Mouse (Mus musculus) MEL (cell line): ENCODE data around the gene Col1a1. TPM values are rescaled to one million over a fixed set of nuclear protein-coding genes. Genes with fewer than 3 reads are reported as not detected.

Experiments
- DNase-seq: peaks from one replicate; pipeline ENCODE4 v3.0.0; 2011; ENCODE audit warnings: low read depth, low spot score
- H3K27ac ChIP-seq: 2 replicates; pipeline ENCODE4 v1.5.1; 2012; ENCODE audit warnings: low read depth, mild to moderate bottlenecking, control low read depth, low read length, moderate library complexity; ENCODE audit not compliant: control insufficient read depth
- H3K27me3 ChIP-seq, 2 experiments: fragments of 150-350 bp in 1 of 2; sonication (generic) in 1 of 2; 2 replicates each; pipeline ENCODE4 v1.6.1; 2012; ENCODE audit warnings: low read length in 2 of 2, mild to moderate bottlenecking in 2 of 2, improper control_type of control experiment in 1 of 2, moderate library complexity in 1 of 2; ENCODE audit not compliant: insufficient read depth in 2 of 2, control insufficient read depth in 1 of 2
- H3K36me3 ChIP-seq, 2 experiments: 2 replicates each; pipeline ENCODE4 v1.6.1; 2012 to 2014; ENCODE audit warnings: low read length in 2 of 2, improper control_type of control experiment in 1 of 2, inconsistent platforms in 1 of 2, mild to moderate bottlenecking in 1 of 2; ENCODE audit not compliant: insufficient read depth in 2 of 2, control insufficient read depth in 1 of 2
- H3K4me1 ChIP-seq, 2 experiments: fragments of 150-350 bp in 1 of 2; sonication (generic) in 1 of 2; 2 replicates each; pipeline ENCODE4 v1.6.1; 2012; ENCODE audit warnings: low read length in 2 of 2, improper control_type of control experiment in 1 of 2, mild to moderate bottlenecking in 1 of 2; ENCODE audit not compliant: insufficient read depth in 2 of 2, control insufficient read depth in 1 of 2
- H3K4me3 ChIP-seq, 2 experiments: fragments of 150-350 bp in 1 of 2; sonication (generic) in 1 of 2; 2 replicates each; pipeline ENCODE4 v1.5.1; 2012; ENCODE audit warnings: low read depth in 2 of 2, low read length in 2 of 2, mild to moderate bottlenecking in 2 of 2, moderate library complexity in 2 of 2, control low read depth in 1 of 2, improper control_type of control experiment in 1 of 2; ENCODE audit not compliant: control insufficient read depth in 1 of 2, insufficient read depth in 1 of 2
- H3K79me2 ChIP-seq: 2 replicates; pipeline ENCODE4 v1.6.1; 2012; ENCODE audit warnings: mild to moderate bottlenecking, low read length, moderate library complexity; ENCODE audit not compliant: control insufficient read depth, poor library complexity, insufficient read depth
- H3K9ac ChIP-seq: 2 replicates; pipeline ENCODE4 v1.6.1; 2012; ENCODE audit warnings: low read depth, mild to moderate bottlenecking, control low read depth, low read length, moderate library complexity; ENCODE audit not compliant: control insufficient read depth, poor library complexity, severe bottlenecking
- H3K9me3 ChIP-seq: fragments of 150-350 bp; sonication (generic); replicated peaks from 2 replicates; pipeline ENCODE4 v1.6.1; 2012; ENCODE audit warnings: mild to moderate bottlenecking, low read length, improper control_type of control experiment, moderate library complexity; ENCODE audit not compliant: insufficient read depth
- BHLHE40 ChIP-seq: IDR thresholded peaks from 2 replicates; pipeline ENCODE4 v1.6.1; 2012; ENCODE audit warnings: low read depth, mild to moderate bottlenecking, inconsistent platforms, low read length, improper control_type of control experiment, borderline replicate concordance
- CHD2 ChIP-seq: IDR thresholded peaks from 2 replicates; pipeline ENCODE4 v1.6.1; 2011; ENCODE audit warnings: low read length, improper control_type of control experiment
- ELF1 ChIP-seq: IDR thresholded peaks from 2 replicates; pipeline ENCODE4 v1.6.1; 2014; ENCODE audit warnings: low read depth, mild to moderate bottlenecking, inconsistent platforms, low read length, improper control_type of control experiment, moderate library complexity
- ETS1 ChIP-seq: IDR thresholded peaks from 2 replicates; pipeline ENCODE4 v1.6.1; 2012; ENCODE audit warnings: low read depth, mild to moderate bottlenecking, inconsistent platforms, low read length, improper control_type of control experiment, moderate library complexity
- GABPA ChIP-seq: IDR thresholded peaks from 2 replicates; pipeline ENCODE4 v1.6.1; 2012; ENCODE audit warnings: low read depth, mild to moderate bottlenecking, inconsistent platforms, low read length, improper control_type of control experiment, moderate library complexity
- GATA1 ChIP-seq: IDR thresholded peaks from 2 replicates; pipeline ENCODE4 v1.6.1; 2011; ENCODE audit warnings: low read depth, low read length, improper control_type of control experiment
- JUND ChIP-seq: IDR thresholded peaks from 2 replicates; pipeline ENCODE4 v1.6.1; 2011; ENCODE audit warnings: low read depth, mild to moderate bottlenecking, improper control_type of control experiment, low read length
- MAFK ChIP-seq: IDR thresholded peaks from 2 replicates; pipeline ENCODE4 v1.6.1; 2011; ENCODE audit warnings: low read depth, mild to moderate bottlenecking, low read length, improper control_type of control experiment, borderline replicate concordance
- MYB ChIP-seq: IDR thresholded peaks from 2 replicates; pipeline ENCODE4 v1.6.1; 2011; ENCODE audit warnings: mild to moderate bottlenecking, low read depth, low read length, improper control_type of control experiment
- NELFE ChIP-seq: IDR thresholded peaks from 2 replicates; pipeline ENCODE4 v1.6.1; 2011; ENCODE audit warnings: low read depth, low read length, improper control_type of control experiment
- POLR2A ChIP-seq, 2 experiments: IDR thresholded peaks; 2 replicates each; pipeline ENCODE4 v1.6.1; 2011 to 2012; ENCODE audit warnings: low read length in 2 of 2, mild to moderate bottlenecking in 2 of 2, control low read depth in 1 of 2, improper control_type of control experiment in 1 of 2, low read depth in 1 of 2, moderate library complexity in 1 of 2; ENCODE audit not compliant: control insufficient read depth in 1 of 2, insufficient read depth in 1 of 2, poor library complexity in 1 of 2
- POLR2AphosphoS2 ChIP-seq: IDR thresholded peaks from 2 replicates; pipeline ENCODE4 v1.6.1; 2011; ENCODE audit warnings: low read length, improper control_type of control experiment
- TBP ChIP-seq: IDR thresholded peaks from 2 replicates; pipeline ENCODE4 v1.8.0; 2011; ENCODE audit warnings: low read depth, low read length, improper control_type of control experiment
- TCF12 ChIP-seq: IDR thresholded peaks from 2 replicates; pipeline ENCODE4 v1.6.1; 2014; ENCODE audit warnings: low read depth, mild to moderate bottlenecking, inconsistent platforms, low read length, improper control_type of control experiment, moderate library complexity
- USF1 ChIP-seq: IDR thresholded peaks from 2 replicates; pipeline ENCODE4 v1.6.1; 2014; ENCODE audit warnings: low read depth, mild to moderate bottlenecking, inconsistent platforms, low read length, improper control_type of control experiment, moderate library complexity
- USF2 ChIP-seq, 2 experiments: IDR thresholded peaks; 2 replicates each; pipeline ENCODE4 v1.6.1; 2011 to 2012; ENCODE audit warnings: improper control_type of control experiment in 2 of 2, low read length in 2 of 2, borderline replicate concordance in 1 of 2, inconsistent platforms in 1 of 2, low read depth in 1 of 2, mild to moderate bottlenecking in 1 of 2; ENCODE audit not compliant: insufficient read depth in 1 of 2
- ZC3H11A ChIP-seq: IDR thresholded peaks from 2 replicates; pipeline ENCODE4 v1.6.1; 2012; ENCODE audit warnings: low read depth, mild to moderate bottlenecking, inconsistent platforms, low read length, improper control_type of control experiment
- polyA plus RNA-seq, 2 experiments: library from polyadenylated mRNA; stranded (reverse) in 1 of 2; unstranded in 1 of 2; fragments of >175 nt in 1 of 2; fragments of >200 nt in 1 of 2; gene quantifications; 2 replicates each; pipeline versions ENCODE4 v1.2.1 to v1.2.4; 2012; ENCODE audit warnings: low replicate concordance in 2 of 2, low read depth in 1 of 2; ENCODE audit not compliant: insufficient read length in 2 of 2, insufficient read depth in 1 of 2, missing spikeins in 1 of 2
- total RNA-seq: library from RNA; depleted of rRNA; stranded (reverse); fragments of 300-350 nt; gene quantifications from 2 replicates; pipeline ENCODE4 v1.2.3, GENCODE M21; 2012

The Col1a1 gene
- total and polyA plus RNA-seq, 3 experiments = 0.12 to 0.61 TPM; not detected in 1

GRCm38 (mm10) chr11:94985822-94986221 lies 49.8 kb downstream of the Col1a1 start:
- H3K9me3 ChIP-seq = no peaks in the 10 kb centered on the region
- no peak overlapping the region for H3K4me3 ChIP-seq
- no peak overlapping the region for H3K9ac ChIP-seq
- peaks cover 10% of the 10 kb centered on the region for H3K79me2 ChIP-seq
- H3K27ac ChIP-seq = no peak overlapping the region
- TF ChIP-seq NELFE = no peak
- TF ChIP-seq MAFK = no peak
- TF ChIP-seq ELF1 = no peak
- H3K36me3 ChIP-seq = peaks cover 0 to 22% of the 10 kb centered on the region in 2 experiments; a peak in 2 of 4 replicates
- no peaks in the 10 kb centered on the region for H3K27me3 ChIP-seq
- peaks cover 13 to 26% of the 10 kb centered on the region in 2 experiments for H3K4me1 ChIP-seq
- no peak for DNase-seq

DNA sequence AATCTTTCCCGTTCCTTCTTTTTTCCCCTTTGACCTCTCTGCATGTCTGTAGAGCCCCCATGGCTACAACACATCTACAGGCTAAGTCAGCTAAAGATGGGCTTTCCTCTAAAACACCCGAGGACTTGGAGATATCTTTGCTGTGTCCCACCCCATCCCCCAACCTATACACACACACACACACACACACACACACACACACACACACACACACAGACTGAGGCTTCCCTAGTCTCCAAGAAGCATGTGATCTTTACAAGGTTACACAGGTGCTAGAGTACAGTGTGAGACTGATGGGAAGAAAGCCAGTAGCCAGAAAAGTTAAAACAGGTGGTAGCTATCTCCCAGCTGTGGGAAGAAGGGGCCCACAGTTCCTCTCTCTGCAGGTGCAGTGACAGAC lies 50.4 kb downstream of the Col1a1 start:
- Histone ChIP-seq H3K9me3 (no peaks in the 10 kb centered on the region), H3K9ac (no peak overlapping the region), H3K4me1 (peaks cover 13 to 26% of the 10 kb centered on the region in 2 experiments), H3K4me3 (no peak overlapping the region), H3K27me3 (no peaks in the 10 kb centered on the region), H3K36me3 (peaks cover 0 to 22% of the 10 kb centered on the region in 2 experiments; a peak in 2 of 4 replicates), H3K27ac (no peak overlapping the region), H3K79me2 (peaks cover 16% of the 10 kb centered on the region)
- TF ChIP-seq POLR2AphosphoS2 (no peak), JUND (no peak), MYB (no peak), ETS1 (peak; percentile 58), TCF12 (peak; percentile 50), USF2 (IDR thresholded peaks at IDR 0.05; ENCODE audit: borderline replicate concordance in 1 of 2, insufficient read depth in 1 of 2, low read depth in 1 of 2, low read length in 2 of 2) (no peak)
- no peak for DNase-seq

- Histone ChIP-seq H3K4me1 (peaks cover 13 to 26% of the 10 kb centered on the region in 2 experiments), H3K27me3 (no peaks in the 10 kb centered on the region), H3K9me3 (no peaks in the 10 kb centered on the region), H3K4me3 (no peak overlapping the region), H3K36me3 (peaks cover 0 to 22% of the 10 kb centered on the region in 2 experiments; a peak in 2 of 4 replicates), H3K79me2 (peaks cover 25% of the 10 kb centered on the region), H3K9ac (peak overlapping the region; percentile 30), H3K27ac (peak overlapping the region; percentile 61)
- no peak for TF ChIP-seq USF1
- no peak for TF ChIP-seq BHLHE40
- TF ChIP-seq TBP = no peak
- no peak for TF ChIP-seq POLR2AphosphoS2
- TF ChIP-seq CHD2 = no peak
- TF ChIP-seq ZC3H11A = no peak
- TF ChIP-seq GATA1 = no peak
- TF ChIP-seq POLR2A (IDR thresholded peaks at IDR 0.05; ENCODE audit: control insufficient read depth in 1 of 2, insufficient read depth in 1 of 2, low read depth in 1 of 2, low read length in 2 of 2, poor library complexity in 1 of 2) = no peak
- TF ChIP-seq TCF12 = no peak
- no peak for TF ChIP-seq GABPA
- DNase-seq = no peak
These were observed 51.3 kb downstream of the Col1a1 start for GRCm38 (mm10) chr11:94987341-94987740.
